Mouse (Mus musculus) lung, postnatal 25 days (tissue): ENCODE measurements around the gene Ccdc124.
"Not testable (repeated sequence)": the region's sequence is repeated elsewhere in the genome, so short reads cannot be mapped to it uniquely, and the experiment has no call there.

Experiments
- DNase-seq: peaks from one replicate; pipeline ENCODE4 v3.0.0; 2022; ENCODE audit warnings: low spot score

Ccdc124 gene

GRCm38 (mm10) chr8:70895571-70896259, 22.0 kb upstream of the Ccdc124 start:
- not testable (repeated sequence) for DNase-seq

DNA sequence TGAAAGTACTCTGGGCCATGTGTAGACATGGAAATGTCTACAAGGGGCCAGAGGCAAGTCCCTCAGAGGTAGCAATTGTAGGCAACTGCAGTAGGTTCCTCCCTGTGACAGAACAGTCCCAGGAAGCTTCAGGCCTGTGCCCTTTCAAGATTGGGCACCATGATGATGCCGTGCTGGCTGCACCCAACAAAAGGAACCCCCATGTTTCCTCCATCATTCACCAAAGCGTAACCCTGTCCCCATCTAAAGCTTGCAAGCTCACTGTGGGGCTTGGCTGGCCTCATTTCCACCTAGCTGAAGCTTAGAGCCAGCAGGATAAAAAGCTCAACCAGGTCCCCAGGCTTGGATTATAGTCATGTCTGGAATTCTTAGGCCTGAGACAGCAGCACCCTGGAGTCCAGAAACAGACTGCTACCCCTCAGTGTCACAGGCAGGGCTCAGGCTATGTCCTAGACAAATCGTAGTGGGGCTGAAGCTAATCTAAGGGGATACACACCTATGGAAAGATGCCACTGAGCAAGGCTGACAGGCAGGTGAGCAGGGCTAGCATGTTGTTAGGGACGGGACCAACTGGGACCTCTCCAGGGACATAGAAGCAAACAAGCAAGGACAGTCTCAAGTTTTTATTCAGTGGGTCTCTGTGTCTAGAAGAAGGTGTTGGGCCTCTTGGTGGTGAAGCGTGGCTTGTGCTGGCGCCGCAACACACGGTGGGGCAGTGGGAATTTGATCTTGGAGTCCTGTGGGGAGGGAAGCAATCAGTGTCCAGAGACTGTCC, 21.2 kb upstream of the Ccdc124 start:
- DNase-seq, result no peak

DNA sequence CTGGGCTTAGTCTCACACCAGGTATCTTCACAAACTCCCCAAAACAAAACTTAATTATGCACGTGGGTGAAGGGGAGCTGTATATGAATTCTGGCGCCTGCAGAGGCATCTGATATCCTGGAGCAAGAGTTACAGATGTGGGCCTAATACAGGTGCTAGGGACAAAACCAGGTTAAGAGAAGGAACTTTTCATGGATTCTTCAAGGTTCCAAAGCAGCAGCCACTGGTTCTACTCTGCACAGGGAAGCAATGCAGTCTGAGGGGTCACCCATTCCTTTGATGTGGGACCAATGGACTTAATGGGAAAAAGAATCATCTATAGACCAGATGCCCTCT, 20.6 kb upstream of the Ccdc124 start:
- no peak for DNase-seq

- DNase-seq, result peak; percentile 69
These were observed 20.1 kb upstream of the Ccdc124 start for GRCm38 (mm10) chr8:70893656-70894384.

DNA sequence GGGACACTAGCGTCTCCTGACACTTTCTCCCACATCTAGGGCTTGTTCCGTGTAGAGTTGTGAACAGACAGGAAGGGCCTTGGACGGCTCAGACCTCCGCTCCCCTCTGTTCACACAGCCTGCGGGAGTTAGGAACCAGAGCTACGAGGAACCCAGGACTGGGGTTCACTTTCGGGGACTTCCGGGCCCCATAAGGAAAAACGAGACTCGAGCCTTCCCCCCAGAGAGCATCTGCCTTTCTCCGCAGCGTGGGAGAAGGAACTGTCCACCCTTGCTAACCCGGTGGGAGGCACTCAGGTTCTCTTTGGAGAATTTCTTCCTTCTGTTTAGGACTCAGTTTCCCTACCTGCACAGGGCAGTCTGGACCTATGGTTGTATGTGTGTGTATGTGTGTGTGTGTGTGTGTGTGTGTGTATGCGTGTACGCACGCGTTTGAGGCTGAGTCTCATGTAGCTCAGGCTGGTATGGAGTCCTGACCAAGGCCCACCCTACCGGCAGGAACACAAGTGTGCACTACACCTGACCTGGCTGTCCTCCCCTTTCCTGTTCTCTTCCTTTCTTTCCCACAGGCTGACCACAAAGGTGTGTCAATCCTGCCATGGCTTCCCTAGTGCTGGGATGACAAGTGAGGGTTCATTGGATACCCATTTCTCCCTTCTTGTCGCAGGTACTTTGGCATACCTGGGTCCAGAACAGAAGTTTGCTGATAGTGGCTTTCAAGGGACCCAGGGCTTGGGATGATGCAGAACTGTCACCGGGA, 19.3 kb upstream of the Ccdc124 start:
- DNase-seq, result no peak

GRCm38 (mm10) chr8:70892022-70892895, 18.5 kb upstream of the Ccdc124 start, which contains the start of gene Slc5a5:
Slc5a5 (minus strand) TSS chr8:70892757.
- DNase-seq, result no peak

DNA sequence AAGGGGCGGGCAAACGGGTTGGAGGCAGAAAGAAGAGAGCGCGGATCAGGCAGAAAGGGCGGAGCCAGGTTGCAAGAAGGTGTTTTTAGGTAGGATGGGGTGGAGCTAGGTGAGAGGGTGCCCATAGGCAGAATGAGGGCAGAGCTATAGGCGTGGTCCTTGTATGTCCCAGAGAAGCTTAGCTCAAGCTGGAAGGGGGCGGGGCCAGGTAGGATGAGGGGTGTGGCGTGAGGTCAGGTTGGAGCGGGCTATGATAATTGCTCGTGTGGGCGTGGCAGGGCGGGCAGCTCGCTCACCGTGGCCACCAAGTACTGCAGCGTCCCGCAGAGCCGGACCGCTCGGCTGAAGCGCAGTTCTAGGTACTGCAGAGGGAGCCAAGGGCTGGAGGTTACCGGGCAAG, 17.6 kb upstream of the Ccdc124 start:
- DNase-seq, result peak; percentile 80

GRCm38 (mm10) chr8:70890656-70891055, 16.9 kb upstream of the Ccdc124 start:
- no peak for DNase-seq

DNA sequence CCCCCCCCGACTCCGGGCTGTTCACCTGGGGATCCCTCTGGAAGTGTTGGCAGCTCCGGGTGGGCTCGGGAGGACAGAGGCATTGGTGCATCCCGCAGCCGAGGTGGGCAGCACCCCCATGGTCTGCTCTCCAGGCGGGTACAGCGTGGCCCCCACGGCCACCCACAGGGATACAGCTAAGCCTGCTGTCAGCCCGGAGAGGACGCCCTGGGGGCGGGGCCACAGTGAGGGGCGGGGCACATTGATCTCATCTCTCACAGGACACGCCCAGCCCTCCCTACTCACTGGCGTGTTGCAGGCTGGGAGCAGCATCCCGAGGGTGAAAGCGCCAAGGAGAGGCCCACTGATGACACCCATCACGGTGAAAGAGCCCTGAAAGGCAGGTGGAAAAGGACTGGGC, 13.9 kb upstream of the Ccdc124 start:
- DNase-seq, result no peak

- no peak for DNase-seq
These were observed 11.9 kb upstream of the Ccdc124 start for GRCm38 (mm10) chr8:70885612-70886011.

GRCm38 (mm10) chr8:70884683-70885082, 10.9 kb upstream of the Ccdc124 start:
- DNase-seq, result no peak

DNA sequence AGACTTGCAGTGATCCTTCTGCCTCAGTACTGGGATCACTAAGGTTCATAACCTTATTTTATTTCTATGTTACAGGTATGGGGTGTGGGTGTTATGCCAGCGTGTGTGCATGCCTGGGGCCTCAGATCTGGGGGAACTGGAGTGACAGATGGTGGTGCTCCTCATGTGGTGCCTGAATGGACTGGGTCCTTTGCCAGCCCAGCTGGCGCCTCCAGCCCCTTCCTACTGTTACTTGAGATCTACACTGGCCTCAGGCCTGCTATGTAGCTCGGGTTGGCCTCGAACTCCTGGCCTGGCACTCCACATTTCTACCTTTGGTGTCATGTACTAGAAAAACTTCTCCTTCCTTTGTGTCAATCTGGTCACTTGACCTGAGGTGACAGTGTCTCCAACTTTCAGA, 10.5 kb upstream of the Ccdc124 start:
- DNase-seq, result no peak

DNA sequence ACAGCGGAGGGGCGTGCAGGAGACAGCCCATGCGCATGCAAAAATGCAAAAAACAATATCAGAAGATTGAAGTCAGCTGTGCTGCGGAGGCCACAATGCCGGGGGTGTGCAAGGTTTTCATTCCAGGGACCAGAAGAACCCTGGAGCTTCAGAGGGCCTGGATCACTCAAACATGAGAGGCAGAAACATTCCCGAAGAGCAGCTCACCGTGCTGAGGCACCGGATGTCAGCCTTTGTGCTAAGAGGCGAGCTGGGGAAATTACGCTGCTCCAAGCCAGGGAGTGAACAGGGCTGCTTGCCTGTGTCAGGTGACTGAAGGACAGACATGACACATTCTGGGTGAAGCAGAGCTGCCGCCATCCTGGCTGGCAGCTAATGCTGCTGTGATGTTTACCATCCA, 6.8 kb upstream of the Ccdc124 start:
- no peak for DNase-seq

GRCm38 (mm10) chr8:70880126-70880525, 6.4 kb upstream of the Ccdc124 start:
- no peak for DNase-seq

- DNase-seq, result no peak
These were observed 5.8 kb upstream of the Ccdc124 start for GRCm38 (mm10) chr8:70879500-70879899.

- DNase-seq, result no peak
These were observed 4.4 kb upstream of the Ccdc124 start for GRCm38 (mm10) chr8:70878178-70878577.

DNA sequence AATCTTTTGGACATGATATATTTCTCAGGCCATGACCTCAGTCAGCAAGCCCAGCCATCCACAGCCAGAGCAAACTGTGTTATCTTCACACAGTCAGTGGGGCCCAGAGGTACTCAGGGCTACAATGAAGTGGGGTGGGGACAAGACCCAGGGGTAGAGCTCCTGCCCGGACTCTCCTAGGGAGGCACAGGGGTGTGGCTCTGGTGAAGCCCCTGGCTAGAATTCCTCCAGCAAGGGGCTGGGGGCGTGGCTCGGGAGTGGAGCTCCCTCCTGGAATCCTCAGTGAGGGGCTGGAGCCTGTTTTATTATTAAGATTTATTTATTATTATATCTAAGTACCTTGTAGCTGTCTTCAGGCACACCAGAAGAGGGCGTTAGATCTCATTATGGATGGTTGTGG, 2.6 kb upstream of the Ccdc124 start:
- DNase-seq, result no peak

- no peak for DNase-seq
These were observed 706 bp upstream of the Ccdc124 start for GRCm38 (mm10) chr8:70874441-70874840.

- DNase-seq, result no peak
These were observed 932 bp downstream of the Ccdc124 start for GRCm38 (mm10) chr8:70872643-70873363.

DNA sequence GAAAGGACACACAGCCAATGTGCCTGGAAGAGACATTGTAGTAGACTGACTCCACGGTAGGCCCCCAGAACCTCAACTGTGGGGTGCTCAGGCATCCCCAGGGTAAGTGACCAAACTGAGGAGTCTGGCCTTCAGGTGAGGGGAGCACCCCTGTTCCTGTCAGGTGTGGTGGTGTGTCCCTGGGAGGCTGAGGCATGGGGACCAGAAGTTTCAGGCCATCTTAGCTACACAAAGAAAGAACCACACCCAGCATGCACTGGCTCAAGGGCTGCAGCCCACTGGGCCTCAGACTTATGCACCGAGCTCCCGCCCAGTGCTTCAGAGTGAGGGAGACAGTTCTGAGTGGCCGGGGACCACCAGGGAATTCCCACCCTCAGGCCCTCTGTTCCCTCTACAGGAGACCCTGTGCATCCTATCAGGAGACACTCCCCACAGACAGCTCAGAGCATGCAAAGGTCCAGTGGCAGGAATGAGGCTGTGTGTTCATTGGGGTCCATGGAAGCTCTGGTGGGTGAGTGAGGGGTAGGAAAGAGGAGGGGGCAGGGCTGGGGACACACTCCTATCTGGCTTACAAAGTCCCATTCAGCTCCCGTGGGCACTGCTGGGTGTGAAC, 2.4 kb downstream of the Ccdc124 start:
- no peak for DNase-seq
